Mouse (Mus musculus) adrenal gland, adult 18-20 months (tissue): ENCODE data around the gene Soat1. TPM values are rescaled to one million over a fixed set of nuclear protein-coding genes. Genes with fewer than 3 reads are reported as not detected.
A peak's percentile ranks its signal among the peaks of the same experiment; 100 is the strongest.
"Not testable (repeated sequence)": the region's sequence is repeated elsewhere in the genome, so short reads cannot be mapped to it uniquely, and the experiment has no call there.

Source experiments
- DNase-seq, 2 experiments: peaks; one replicate each; pipeline ENCODE4 v3.0.0; 2021 to 2022; ENCODE audit warnings: low spot score in 2 of 2
- total RNA-seq, 2 experiments: library from RNA; stranded (reverse); gene quantifications; 1 replicate in 1 of 2; 2 replicates in 1 of 2; pipeline ENCODE4 v1.2.3; 2021

The Soat1 gene
- total RNA-seq, 2 experiments from 2014 or later = 1,467 to 1,486 TPM

DNA sequence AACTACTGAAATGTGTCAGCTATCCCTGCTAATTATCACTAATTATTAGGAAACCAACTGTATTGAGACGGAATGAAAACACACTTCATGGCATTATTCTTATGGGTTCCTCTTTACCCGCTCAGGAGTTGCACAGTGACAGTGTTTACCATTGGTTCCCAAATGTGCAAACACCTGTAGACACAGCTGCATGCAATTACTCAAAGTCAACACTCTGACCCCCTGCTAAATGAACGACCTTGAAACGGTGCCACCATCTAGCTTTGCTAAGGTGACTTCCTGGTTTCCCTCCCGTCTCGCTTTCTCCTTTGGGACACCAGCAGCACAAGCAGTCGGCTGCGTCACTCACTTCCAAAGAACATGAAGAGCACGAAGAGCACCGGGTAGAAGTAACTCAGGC, 41.6 kb downstream of the Soat1 start:
- no peak for DNase-seq

DNA sequence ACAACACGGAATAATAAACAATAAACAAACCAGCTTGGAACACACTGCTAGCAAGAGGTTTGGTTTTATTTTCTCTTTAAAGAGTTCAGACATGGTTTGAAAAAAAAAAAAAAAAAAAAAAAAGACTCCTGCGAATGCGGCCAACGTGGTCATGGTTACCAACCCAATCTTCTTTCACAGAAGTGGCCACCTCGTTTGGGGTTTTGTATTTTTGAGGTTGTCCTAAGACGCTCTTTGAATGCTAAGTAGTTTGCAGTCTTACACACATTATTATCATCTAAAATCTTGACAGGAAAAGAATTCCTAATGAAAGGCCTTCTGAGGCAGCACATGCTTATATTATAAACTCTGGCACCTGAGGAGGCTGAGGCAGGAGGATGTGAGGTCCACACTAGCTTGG, 45.7 kb downstream of the Soat1 start:
- no peak for DNase-seq

DNA sequence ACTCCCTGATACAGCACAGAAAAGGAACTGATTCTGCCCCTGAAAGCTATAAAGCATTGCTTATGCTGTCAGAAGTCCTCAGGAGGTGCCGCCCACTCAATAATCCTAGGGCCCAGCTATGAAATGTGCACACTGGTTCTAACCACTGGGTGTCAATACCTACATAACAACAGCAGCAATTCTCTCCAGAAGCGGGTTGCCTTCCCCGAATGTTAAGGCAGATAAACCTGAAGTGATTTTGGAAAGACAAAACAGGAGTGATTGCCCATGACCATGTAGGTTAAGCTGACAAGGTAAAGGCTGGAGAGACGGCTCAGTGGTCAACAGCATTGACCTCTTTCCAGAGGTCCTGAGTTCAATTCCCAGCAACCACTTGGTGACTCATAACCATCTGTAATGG, 48.4 kb downstream of the Soat1 start:
- DNase-seq = no peak

DNA sequence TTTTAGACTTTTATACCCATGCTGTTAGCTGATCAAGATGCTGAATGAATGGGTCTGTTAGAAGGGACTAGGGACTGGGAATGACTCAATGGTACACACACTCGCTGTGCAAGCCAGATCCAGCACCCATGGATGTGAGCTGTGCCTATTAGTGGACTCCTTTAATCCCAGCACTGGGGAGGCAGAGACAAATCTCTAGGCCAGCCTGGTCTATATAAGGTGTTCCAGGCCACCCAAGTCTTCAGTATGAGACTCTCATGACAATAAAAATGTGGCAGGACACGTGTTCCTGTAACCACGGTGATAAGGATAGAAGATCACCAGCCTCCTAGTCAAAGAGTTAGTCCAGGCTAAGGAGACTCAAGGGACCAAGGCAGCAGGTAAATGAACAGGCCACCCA, 50.1 kb downstream of the Soat1 start:
- no peak for DNase-seq

DNA sequence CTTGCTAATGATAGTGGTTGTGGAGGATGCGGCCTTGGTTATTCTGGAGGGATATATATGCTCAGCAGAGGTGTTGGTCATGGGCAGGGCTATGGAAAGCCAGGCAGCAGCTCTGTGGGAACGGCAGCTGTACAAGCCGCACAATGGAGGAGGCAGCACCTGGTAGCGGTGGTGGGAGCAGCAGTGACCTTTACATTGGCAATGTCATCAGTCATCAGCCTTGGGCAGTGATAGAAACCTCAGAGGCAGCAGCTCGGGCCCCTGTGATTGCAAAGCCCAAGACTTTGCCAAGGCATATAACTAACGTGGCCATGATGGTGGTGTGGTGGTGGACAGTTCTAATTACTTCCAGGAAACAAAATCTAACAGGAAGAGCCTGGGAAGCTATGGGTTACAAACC, 50.6 kb downstream of the Soat1 start:
- DNase-seq = no peak

DNA sequence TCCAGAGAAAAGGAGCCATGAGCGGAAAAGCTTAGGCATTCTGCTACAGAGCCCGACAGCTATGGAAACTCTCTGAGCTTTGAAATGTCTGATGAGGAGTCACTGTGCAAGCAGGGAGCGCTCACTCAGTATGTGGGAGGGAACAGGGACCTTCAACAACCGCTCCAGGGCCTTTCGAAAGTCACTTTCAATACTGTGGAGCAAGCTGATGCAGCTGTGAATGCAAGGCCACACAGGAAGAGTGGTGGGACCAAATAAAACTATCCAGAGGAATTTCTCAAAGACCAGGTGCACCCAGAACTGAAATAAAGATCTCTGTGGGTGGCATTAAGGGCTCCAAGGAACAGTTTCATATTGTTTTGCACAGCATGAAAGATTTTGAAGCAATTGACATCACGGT, 51.3 kb downstream of the Soat1 start:
- DNase-seq = no peak

DNA sequence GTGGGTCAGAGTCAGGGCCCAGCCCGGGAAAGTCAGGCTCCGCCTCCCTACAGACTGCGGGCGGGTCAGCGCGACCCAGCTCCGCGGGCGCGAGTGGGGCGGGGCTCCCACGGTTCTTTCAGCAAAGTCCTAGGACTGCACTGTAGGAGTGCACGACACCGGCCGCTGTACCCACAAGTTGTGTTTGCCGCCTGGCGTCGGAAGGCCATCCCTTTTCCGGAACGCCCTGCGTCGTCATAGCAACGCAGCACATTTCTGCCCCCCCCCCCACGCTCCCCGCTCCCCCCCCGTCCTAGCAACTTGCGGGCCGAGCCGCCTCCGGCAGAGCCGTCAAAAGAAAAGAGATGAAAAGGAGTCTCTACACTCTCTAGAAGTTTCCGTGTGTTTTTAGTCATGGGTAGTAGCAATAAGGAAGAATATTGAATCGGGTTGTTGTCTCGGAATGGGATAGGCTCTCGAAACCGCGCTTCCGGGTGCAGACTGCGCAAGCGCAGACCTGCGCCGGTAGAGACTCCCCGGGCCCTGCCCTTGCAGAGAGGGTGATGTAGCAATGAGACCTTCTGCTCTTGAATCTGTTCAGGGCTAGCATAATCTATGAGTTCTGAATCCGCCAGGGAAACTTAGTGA, 53.3 kb downstream of the Soat1 start, which contains the start of gene Axdnd1:
TSS of gene Axdnd1 (minus strand) at position 489 of the 627 bp plus-strand sequence.
- peak; percentile 82 to 83 for DNase-seq

DNA sequence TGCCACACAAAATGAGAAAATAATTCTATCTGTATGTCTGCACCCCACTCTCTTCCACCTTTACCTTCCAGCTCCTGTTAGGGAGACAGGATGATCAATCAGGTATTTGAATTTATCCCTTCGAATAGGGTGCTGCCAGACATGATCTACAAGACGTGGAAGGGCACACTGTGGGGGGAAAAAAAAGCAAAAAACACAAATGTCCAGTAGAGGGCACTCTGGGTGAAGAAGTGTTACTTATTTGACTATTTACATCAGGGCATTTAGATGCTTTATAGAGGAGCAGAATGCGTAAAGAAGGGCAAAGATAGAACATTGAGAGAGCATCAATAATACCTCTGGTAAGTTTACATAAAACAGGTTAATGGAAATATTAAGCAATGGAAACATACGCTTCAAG, 56.0 kb downstream of the Soat1 start:
- DNase-seq = peak in 1 of 2 experiments; percentile 26

DNA sequence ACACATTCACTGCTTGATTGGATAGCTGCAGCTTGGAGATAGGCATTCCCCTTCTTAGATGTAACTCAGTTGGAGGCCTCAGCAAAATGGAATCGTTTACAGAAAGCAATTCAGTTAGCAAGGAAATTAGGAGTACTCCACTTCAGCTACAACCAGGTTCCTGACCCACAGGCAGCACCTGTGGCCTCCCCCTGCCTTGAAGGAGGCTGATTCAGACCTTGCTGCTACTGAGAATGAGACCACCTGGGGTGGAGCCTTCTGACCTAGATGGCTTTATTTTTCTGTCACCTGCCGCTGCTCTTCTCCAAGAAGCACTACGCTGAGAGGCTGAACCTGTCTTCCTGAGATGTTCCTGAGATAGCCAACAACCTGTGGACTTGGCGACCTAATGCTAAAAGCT, 65.6 kb downstream of the Soat1 start:
- no peak for DNase-seq

DNA sequence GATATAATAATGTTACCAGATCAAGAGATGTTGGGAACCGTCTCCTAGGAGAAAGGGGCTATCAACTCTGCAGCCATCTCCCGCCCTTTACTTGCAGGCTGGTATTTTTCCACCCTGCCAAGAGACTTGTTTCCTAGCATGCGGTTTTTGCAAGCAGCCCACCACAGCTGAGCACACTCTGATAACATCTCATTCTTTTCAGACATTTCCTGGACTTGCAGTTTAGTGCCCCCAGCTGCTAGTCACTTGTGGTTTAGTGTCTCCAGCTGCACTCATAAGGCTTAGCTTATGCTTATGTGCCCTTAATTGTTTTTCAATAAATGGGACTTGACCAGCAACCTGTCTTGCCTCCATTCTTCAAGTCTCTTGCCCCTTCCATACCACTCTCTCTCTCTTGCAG, 66.1 kb downstream of the Soat1 start:
- DNase-seq = no peak

DNA sequence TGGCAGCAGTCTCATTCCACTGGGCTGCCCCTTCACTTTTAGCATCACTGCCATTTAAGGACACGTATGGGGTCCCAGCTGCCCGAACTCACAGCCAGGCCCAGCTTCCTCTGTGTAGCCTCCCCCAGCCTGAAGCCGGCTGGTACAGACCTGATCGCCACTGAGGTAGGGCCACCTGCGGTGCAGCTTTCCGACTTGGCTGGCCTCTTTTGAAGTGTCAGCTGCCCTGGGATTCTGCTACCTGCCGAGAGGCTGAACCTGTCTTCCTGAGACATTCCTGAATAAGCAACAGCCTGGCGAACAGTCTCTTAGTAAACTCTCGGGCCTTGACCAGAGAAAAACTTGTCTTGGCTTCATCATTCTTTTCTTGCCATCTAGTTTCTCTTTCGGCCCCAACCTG, 70.9 kb downstream of the Soat1 start:
- no peak for DNase-seq

DNA sequence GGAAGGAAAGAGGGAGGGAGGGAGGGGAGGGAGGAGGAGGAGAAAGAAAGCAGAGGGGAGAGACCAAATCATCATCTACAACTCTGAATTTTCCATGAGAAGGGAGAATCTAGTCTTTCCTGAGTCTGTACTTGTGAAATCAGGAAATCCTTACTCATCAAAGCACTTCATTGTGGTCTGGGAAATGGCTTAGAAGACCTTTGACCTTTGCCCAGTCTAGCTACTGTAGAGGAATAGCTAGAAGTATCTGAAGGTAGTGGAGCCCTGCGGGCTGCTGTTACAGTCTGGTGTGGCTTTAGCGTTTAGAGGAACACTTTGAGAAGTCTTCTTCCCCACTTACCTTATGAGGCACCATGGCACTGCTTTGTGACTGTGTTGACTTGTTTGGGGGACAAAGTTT, 71.6 kb downstream of the Soat1 start:
- DNase-seq = no peak

DNA sequence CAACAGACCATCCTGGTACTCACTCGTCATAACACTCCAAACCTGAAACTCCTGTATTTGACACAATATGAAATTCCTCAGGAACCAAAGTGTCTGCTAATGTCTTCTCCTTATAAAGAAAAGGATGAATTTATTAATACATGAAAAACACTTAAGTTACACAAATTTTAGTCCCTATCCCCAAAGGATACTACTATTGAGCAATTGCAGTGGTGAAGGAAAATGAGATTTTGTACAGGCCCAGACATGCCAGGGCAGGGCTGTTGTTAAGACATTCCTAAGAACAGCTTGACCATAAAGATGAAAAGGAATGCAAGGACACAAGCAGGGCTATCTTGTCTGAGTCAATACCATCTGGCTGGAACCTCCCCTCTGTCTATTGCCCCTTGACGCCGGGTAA, 74.0 kb downstream of the Soat1 start:
- not testable (repeated sequence) for DNase-seq

DNA sequence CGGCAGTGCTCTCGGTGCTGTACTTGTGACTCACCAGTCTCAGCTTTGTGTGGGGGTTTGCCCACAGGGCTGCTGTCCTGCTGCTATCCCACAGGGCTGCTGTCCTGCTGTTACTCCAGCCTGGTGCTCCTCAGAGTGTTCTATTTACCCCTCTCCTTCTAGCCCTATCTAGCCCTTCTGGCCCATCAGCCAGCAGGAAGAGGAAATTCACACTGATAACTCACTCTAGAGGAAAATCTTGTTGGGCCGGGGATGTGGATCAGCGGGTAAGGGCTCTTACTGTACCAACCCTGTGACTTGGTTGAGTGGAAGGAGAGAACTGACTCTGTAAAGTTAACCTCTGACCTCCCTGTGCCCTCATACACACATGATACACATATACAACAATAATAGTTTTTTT, 81.0 kb downstream of the Soat1 start:
- no peak for DNase-seq

DNA sequence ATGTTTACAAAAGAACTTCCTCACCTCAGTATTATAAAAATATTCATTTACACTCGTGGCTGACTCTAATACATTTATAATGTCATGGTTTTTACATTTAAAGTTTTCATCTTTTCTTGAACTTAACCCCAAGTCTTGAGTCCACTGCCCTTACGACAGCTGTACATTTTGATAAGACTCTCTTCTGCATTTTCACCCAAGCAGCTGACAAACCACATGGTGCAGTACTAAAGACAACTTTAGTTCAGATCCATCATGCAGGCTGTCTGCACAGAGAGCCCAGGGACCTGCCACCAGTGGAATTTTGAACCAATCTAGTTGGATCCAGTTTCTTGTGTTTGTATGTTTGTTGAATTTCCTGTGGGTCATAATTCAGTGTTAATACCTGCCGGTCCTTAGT, 87.3 kb downstream of the Soat1 start:
- DNase-seq = no peak

DNA sequence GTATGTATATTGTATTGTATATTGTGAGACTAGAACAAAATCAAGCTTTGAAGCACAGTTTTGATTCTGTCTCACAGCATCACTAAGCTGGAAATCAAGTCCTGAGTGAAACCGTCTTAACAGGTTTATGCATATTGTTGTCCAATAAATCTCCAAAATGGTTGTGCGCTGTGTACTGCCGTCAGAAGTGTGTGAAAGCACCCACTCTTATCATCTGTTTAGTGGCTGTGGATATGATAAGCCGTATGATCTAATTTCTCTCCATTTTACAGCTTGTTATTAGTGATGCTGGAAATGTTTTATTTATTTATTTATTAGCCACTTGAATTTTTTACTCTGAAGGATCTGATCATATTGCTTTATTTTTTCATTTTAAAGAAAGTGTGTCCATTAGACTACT, 87.9 kb downstream of the Soat1 start:
- no peak for DNase-seq

DNA sequence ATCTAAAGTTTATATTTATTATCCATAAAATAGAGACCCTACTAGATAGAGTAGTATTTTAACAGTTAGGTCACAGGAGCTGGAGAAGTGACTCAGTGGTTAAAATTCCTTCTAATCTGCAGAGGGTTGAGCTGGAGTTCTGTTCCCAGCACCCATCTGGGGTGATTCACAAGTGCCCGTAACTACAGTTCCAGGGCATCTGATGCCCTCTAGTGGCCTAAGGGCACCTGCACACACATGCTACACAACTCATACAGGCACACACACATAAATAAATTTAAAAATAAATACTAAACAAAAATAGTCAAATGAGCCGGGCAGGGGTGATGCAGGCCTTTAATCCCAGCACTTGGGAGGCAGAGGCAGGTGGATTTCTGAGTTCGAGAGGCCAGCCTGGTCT, 92.9 kb downstream of the Soat1 start:
- DNase-seq = no peak

Other genes starting within 250 kb of the Soat1 start
- gene Tdrd5, start 170.7 kb downstream of the Soat1 start, total RNA-seq = under 1 TPM; 0.40 to 0.93 TPM
- gene Nphs2, start 163.6 kb downstream of the Soat1 start, total RNA-seq = not detected
- 100 to 1,000 TPM; 556 to 590 TPM for gene Gm2000, start 108.3 kb downstream of the Soat1 start, total RNA-seq
- gene Axdnd1, start 53.2 kb downstream of the Soat1 start, total RNA-seq = 1 to 10 TPM; 5.3 to 8.7 TPM
- 10 to 100 TPM; 39.7 to 42.8 TPM for gene Gm10031, start 49.7 kb upstream of the Soat1 start, total RNA-seq
- 10 to 100 TPM; 20.1 to 23.7 TPM for gene Abl2, start 84.5 kb upstream of the Soat1 start, total RNA-seq
- 10 to 100 TPM; 11.5 to 17.4 TPM for gene Tor3a, start 200.0 kb upstream of the Soat1 start, total RNA-seq
- gene Fam20b, start 244.8 kb upstream of the Soat1 start, total RNA-seq = 10 to 100 TPM; 49.1 to 57.9 TPM